Mouse (Mus musculus): ENCODE measurements at regions not wholly inside any gene's neighbourhood (a gene's known extent, or its start where the extent isn't known, plus 50 kb on each side); places are given as distances from the start of the nearest gene placed in this dataset.
"Not testable (repeated sequence)": the region's sequence is repeated elsewhere in the genome, so short reads cannot be mapped to it uniquely, and the experiment has no call there.

DNA sequence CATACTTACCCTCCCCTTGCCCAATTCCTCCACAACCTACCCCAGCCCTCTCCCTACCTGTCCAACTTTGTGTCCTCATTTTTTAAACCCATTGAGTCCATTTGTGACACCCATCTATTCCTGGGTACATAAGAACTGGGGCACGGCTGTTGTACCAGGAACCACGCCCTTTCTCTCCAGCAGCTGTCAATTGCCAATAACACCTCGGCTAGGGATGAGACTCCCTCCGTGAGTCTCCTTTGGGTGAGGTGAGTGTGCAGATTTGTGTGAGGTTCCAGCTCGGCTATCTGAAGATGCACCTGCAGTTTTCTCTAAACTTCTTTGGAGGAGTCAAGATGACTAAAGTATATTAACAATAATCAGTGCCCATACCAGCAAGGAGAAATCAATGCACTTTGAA is 167.2 kb upstream of the Frmd6 start:
- no peak for DNase-seq (ENCODE audit: extremely low read depth, low read depth, low spot score)

DNA sequence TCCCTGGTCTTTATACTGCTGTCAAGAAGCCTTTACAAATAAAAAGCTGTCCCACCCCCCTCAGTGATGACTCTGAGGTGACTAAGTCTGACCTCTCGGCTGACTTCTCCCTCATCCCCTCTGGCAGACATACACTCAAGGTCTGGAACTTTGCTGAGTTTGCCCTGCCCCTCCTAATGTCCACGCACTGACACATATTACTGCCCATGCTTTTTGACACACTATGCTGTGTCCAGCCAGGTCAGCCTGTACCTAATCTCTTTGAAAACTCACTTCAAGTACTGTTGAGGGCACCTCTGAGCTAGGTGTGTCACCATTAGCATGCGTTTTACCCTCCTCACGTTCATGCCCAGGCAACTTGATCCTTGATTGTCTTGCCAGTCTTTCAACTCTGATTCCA is 164.9 kb upstream of the Frmd6 start:
- DNase-seq (ENCODE audit: extremely low read depth, low read depth, low spot score), result no peak

DNA sequence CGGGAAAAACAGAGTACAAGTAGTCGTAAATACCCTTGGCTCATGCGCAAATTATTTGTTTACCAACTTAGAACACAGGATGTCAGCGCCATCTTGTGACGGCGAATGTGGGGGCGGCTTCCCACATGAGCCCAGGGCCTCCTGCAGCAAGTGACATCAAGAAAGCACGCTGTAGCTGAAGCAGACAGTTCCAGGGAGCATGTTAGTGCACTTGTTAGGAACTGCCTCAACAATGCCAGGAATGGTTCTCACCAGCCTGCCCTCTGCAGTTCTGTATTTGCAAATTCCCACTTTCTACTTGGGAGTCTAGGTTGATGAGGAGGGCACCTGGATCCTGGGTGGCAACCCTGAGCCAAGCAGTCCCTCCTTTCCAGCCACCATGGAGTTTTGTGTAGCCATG is 157.2 kb upstream of the Frmd6 start:
- DNase-seq (ENCODE audit: extremely low read depth, low read depth, low spot score), result not testable (repeated sequence)

DNA sequence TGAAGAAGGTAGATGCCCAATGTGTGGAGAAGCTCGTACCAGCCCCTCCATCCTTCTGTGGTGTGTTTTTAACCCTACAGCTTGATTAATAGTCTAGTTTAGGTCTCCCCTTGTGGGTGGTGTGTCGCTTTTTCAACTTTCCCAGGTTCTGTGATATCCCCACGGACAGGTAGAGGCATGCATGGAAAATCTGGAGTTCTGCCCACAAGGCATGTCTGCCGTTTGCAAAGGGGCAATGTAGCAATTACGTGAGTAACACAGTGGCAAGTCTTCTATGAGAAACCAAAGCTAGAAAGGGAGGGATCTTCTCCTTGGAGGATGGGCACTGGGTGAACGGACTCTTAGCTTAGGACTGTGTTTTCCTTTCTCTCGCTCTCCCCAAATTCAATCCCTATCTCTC is 153.2 kb upstream of the Frmd6 start:
- peak; percentile 55 for DNase-seq (ENCODE audit: extremely low read depth, low read depth, low spot score)

DNA sequence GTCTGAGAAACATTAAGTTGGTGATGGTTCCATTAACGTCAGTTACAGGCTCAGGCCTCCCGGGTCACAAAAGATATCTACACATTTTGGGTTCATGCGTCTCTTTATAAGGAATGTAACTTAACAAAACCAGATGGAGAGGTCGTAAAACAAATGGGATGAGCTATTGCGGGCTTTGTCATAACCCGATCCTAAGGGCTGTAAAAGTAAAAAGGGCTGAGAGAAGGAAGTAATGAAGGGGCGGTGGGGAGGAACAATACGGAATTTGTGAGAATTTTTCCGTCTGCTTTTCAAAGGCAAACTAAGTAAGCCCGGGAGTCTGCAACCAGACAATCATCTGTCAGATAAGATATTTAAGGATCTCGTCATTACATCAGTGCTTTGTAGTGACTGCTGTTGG is 152.1 kb upstream of the Frmd6 start:
- DNase-seq (ENCODE audit: extremely low read depth, low read depth, low spot score), result no peak

DNA sequence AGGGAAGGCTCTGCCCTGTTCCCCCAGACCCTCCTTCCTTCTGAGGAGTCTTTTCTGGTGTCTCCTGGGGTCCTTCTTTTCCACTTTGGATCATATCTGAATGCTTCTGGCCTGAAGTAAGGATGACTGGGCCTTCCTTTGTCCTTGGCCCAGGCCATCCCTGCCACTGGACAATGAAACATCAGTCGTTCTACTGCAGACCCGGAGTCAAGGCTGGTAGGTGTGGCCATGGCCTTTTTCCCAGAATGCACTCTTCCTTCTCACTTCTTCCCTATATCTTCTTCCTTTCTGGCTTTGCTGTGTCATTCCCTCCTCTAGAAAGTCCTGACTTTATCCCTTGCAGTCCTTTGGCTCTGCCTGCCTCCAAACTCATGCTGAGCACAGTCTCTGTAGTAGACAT is 151.2 kb upstream of the Frmd6 start:
- DNase-seq (ENCODE audit: extremely low read depth, low read depth, low spot score), result no peak

DNA sequence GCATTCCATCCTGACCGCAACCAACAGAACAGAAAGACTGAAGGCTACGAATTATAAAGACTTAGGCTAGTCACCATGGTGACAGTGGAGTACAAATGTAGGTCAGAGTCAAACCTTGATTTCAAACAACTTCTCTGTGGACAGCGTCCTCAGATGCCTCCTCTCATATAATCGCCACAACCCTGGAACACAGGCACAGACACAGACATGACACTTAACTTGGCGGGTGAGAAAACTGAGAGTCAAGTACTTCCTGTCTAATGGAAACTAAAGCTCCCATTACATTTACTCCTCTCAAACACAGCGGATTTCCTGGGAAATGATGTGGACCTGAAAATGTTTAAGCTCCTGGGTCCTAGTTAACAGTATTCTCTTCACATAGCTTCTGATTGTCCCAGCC is 149.5 kb upstream of the Frmd6 start:
- no peak for DNase-seq (ENCODE audit: extremely low read depth, low read depth, low spot score)

DNA sequence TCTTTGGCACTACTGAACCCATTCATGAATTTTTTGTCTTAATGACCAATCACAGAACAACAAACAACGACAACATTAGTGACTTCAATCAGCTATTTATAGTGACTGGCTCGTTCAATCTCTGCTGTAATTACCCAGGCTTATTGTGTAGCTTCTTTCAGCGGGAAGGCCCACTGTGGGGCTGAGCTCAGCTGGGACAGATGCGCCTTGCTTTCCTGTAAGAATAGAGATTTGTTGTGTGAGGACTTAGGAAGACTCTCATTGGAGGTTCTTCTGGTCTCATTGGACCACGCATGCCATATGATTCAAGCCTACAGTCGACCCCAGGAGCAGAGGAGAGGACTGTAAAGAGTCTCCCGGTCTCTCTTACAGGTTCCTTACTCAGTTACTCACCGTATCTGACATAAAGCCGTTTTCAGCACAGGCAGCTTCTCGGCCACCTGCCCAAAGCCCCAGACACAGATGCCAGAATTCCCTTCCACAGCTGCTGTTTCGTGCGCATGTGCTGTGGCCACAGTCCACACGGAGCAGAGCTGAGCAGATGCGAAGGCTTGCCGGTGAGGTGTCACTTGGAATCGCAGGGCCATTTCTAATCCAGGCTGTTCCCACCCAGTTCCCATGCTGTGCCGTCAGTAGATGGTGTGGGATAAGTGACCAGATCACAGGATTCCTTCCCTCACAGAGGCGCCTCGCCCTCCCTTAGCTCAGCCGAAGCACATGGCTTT is 145.5 kb upstream of the Frmd6 start:
- DNase-seq (ENCODE audit: extremely low read depth, low read depth, low spot score), result no peak

DNA sequence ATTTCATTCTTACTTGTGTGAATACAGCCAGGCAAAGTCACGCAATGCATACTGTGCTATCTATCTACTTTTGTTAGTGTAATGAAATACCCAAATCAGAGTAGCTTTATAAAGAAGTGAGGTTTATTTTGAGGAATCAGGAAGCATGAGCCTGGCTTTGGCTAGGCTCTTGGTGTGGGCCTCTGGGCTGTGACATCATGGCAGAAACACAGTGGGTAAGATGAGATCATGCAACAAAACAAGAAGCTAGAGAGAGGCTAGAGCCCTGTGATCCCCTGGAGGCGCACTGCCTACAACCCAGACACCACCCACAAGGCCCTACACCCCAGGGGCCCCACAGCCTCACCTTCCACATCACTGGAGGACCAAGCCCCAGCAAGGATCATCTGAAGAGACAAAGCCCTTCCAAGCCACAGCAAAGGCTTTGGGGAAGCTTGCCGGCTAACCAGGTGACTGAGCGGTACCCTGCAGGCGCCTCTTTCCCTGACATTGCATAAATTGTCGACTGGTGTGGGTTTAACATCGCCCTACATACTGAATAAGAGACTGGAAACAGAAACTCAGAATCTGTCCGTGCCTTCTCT is 143.8 kb upstream of the Frmd6 start:
- DNase-seq (ENCODE audit: extremely low read depth, low read depth, low spot score), result no peak

DNA sequence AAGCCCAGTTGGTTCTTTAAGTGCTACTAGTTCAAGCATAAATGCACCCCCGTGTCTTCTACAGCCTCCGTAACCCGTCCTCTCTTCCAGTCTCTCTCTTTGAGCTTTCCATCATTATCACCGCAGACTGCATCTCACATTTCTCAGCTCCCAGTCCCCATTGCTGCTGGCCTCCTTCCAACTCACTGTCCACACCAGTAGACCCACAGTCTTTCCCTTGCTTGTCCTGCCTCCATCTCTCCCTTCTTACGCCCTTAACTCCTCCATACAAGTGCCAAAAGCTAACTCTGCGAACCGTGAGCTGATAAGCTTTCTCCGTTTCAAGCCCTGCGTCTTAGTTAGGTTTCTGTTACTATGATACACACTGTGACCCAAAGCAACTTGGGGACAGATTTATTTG is 141.0 kb upstream of the Frmd6 start:
- DNase-seq (ENCODE audit: extremely low read depth, low read depth, low spot score), result no peak

DNA sequence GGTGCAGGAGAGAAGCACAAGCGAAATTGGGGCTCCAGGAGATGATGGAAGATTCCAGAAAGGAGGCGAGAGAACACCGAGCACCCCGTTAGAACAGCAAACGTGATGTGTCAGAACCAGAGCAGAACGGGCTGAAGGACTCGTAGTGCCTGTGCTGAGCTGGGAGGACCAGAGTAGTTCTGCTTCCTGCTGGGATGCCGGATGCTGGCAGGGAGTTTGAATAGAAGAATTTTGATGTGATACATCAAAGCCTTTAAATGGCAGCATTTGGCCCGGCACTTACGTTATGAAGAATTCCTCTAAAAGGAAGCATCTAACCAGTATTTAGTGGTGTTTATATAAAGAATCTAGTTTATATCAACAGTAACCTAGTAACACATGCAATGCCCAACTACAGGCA is 139.9 kb upstream of the Frmd6 start:
- DNase-seq (ENCODE audit: extremely low read depth, low read depth, low spot score), result no peak

DNA sequence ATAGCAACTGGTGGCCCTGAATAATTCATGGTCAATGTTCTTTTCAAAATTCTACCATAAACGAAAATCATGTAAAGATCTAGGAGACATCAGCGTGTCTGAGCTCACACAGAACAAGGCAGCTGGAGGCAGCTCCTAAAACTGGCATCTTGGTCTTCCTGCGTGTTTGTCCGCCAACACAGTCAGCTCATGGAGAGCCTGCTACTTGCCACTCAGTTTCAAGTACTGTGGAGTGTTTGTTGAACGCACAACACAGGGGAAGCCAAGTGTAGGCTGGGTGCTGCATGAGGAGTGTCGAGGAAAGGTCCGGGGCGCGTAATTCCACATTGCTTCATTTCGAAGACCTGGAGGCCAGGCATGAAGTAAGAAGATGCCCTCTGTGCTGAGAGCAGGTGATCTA is 139.0 kb upstream of the Frmd6 start:
- DNase-seq (ENCODE audit: extremely low read depth, low read depth, low spot score), result no peak

DNA sequence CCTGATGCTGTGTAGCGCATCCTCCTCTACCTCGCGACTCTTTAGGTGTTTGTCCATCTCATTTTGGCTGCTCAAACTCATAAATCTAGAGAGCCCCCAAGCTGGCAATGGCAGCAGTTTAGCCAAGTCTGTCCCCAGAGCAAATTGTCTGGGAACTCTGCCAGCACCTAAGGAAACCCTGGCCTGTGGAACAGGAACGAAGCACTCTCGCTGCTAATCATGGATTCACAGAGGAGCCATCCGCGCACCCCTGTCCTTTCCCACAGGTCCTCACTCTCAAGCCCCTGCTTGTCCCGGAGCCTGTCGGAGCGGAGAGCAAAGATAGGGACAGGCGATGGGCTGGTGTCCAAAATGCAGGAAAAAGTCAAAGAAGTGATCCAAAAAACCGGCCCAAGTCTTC is 138.3 kb upstream of the Frmd6 start:
- no peak for DNase-seq (ENCODE audit: extremely low read depth, low read depth, low spot score)

DNA sequence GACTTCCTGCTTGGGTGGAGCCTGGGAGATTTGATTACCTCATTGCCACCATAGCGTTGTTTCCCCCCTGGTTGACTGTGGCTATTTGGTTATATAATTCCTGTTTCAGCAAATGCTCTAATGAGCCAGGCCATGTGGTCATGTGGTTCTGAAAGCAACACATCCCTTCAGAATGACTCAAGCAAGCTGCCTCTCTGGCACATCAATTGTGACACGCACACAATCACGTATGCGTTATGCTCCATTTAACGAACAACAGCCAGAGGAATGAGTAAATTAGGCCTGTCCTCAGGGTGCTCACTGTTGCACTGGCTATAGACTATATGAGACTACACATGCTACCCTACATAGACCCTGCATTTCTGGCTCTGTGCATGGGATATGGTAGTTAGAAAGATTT is 130.2 kb upstream of the Frmd6 start:
- DNase-seq (ENCODE audit: extremely low read depth, low read depth, low spot score), result no peak

DNA sequence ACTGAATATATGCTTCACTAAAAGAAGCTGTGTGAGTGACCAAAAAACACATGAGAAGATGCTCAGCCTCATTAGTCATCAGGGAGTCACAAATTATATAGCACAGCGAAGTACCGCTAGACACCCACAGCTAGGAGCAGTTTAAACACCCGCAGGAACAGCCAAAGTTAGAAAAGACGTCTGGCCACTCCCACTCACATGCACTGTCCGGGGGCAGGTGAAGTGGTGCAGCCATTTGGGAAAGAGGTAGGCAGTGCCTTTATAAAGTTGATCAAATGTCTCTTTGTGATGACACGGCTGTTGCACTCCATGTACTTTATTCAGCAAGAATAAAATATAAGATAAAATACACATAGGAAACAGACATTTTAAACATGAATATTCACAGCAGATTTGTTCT is 129.1 kb upstream of the Frmd6 start:
- no peak for DNase-seq (ENCODE audit: extremely low read depth, low read depth, low spot score)

DNA sequence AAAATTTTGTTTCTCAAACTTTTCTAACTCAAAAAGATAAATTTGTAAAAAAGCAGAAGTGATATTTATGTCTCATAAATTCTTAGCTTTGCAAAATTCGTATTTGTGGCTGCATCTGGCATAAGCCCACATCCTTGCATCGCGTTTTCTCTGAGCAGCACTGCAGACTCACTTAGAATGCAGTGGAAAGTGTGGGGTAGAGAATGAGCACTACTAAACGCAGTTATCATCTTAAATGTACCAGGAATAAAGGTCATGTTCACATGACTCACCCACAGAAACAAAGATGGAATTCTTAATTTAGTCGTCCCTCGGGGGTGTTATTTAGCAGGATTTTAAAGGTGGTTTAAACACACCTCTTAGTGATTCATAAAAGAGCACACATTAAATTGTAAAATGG is 126.8 kb upstream of the Frmd6 start:
- DNase-seq (ENCODE audit: extremely low read depth, low read depth, low spot score), result no peak

DNA sequence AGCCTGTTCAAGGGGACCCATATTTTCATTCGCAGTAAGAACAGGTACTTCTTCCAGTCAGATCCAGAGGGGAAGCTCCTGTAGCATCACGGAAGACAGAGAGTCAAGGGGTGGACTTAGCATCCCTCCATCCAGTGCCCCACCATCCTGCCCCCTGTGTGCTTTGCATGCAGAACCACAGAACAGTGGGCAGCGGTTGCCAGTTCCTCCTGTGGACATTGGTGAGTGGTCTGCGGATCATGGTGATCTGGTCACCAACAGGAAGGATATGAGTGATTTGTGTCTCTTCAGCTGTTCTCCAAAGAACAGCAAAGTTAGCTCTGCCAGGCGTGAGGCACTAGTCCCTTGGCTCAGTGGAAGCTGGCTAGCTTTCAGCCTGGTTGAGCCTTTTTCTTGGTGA is 122.8 kb upstream of the Frmd6 start:
- no peak for DNase-seq (ENCODE audit: extremely low read depth, low read depth, low spot score)

DNA sequence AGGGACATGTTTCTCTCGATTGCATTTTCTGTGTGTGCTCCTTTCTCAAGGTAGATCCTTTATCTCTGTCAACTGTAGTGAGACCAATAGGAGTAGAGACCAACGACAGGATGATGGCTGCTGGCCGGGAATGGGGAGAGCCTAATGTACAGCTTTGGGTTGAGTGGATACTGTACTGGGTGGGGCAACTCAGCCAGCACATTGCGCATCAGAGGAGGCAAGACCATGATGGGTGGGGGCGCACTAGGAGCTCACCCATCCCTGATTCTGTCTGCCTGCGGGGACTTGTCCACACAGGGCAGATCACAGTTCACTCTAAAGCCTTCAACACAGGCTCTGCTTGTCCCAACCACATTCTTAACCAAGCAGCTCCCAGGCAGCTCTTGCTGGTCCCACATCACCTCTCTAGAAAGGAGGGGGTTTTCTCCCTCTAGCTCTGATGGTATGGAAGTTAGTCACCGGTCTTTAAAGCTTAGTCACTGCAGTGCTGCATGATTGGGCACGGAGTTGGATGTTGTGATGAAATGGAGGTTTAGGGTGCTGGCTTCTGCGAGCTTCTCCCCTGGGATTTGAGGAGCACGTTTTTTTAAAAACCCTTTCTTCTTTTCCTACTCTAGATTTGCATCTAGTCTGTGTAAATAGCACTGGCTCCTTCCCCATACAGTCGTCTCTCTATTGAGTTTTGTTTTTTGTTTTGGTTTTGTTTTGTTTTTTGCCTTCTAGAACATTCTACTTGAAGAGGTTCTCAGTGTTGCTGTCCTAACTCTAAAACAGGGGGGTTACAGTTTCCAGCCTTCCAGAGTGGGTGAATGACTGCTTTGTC is 118.3 kb upstream of the Frmd6 start:
- DNase-seq (ENCODE audit: extremely low read depth, low read depth, low spot score), result no peak

DNA sequence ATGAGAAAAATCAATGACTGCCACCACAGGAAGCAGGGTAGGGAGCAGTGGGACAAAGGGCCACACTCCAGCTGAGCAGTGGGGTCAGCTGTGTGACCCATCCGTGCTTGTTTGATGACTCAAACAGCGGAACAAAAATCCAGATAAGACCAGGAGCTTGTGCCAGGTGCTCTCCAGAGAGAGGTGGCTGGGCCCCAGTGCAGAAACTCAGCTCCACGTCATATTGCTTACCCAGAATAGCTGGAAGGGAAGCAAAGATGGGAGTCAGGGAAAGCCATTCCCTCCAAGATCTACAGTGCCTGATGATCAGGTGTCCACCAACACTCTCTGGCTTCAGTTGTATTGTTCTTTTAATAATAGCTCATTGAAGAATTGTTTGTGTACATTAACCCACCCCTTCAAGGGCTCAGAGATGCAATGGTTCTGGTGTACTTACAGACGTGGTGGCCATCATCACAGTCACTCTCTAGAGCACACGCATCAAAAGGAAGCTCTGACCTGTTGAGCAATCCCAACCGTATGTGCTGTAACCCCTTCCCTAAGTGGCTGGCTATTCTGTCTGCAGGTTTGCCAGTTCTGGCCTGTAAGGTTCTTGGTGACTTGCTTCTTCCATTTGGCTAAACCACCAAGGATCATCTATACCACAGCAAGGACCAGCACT is 117.6 kb upstream of the Frmd6 start:
- DNase-seq (ENCODE audit: extremely low read depth, low read depth, low spot score), result no peak

DNA sequence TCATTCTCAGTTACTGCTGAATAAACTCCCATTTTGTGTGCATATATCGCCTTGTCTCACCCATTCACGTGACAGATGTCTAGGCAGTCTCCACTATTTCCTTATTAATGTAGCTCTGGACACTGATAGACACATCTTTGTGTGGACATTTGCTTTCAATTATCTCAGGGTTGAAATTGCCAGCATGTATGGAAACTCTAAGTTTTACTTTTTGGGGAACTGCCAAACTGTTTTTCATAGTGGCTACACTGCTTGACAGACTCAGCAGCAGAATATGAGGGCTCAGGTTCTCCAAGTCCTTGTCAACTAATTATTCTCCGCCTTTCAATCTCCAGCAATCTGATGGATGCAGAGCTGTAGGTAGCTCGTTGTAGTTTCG is 117.0 kb upstream of the Frmd6 start:
- no peak for DNase-seq (ENCODE audit: extremely low read depth, low read depth, low spot score)

DNA sequence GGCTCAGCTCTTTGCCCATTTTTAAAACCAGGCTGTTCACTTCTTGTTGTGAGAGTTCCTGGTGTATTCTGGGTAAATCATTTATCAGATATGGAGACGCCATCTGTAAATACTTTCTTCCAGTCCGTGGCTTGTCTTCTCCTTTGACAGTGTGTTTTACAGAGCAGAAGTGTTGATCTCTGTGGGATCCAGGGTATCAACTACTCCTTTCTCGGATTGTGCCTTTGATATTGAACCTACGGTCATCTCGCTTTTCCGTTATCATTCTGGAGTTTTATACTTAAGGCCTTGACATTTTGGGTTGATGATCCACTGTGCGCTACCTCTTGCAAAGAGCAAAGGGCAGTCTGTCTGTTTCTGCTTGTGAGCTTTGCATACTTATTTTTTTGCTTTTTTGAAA is 115.0 kb upstream of the Frmd6 start:
- no peak for DNase-seq (ENCODE audit: extremely low read depth, low read depth, low spot score)

DNA sequence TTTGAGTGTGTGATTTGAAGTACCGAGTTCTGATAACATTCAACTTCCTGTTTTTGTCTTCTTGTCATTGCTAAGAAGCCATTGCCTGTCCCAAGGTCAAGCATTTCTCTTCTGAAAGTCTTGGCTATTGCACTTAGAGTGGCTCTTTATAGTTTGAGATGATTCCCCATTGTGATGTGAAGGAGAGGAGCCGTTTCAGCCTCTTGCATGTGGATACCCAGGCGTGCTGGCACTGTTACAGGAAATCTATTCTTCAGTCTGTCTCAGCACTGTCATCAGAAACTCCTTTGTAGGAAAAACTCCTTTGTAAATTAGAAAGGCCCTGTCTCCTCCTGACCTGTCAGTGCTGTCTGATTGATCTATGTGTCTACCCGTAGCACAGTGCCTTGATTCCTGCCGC is 114.3 kb upstream of the Frmd6 start:
- DNase-seq (ENCODE audit: extremely low read depth, low read depth, low spot score), result no peak

Data from fat pad, adult 2 months (tissue).